Mouse (Mus musculus) cerebellum, adult 9-10 months (tissue): Measurements from ENCODE around the gene Lamb3.
A peak's percentile ranks its signal among the peaks of the same experiment; 100 is the strongest.

Source experiments
- DNase-seq: peaks from one replicate; pipeline ENCODE4 v3.0.0; 2022

Gene Lamb3

GRCm38 (mm10) chr1:193348261-193348962, 140.9 kb downstream of the Lamb3 start:
- peak; percentile 79 for DNase-seq

GRCm38 (mm10) chr1:193349702-193350545, 142.4 kb downstream of the Lamb3 start:
- no peak for DNase-seq

GRCm38 (mm10) chr1:193350546-193350801, 143.0 kb downstream of the Lamb3 start:
- no peak for DNase-seq

- no peak for DNase-seq
Measured at GRCm38 (mm10) chr1:193351583-193351982, 144.1 kb downstream of the Lamb3 start.

- DNase-seq = no peak
Measured at GRCm38 (mm10) chr1:193359199-193359598, 151.7 kb downstream of the Lamb3 start.

GRCm38 (mm10) chr1:193361181-193361580, 153.7 kb downstream of the Lamb3 start:
- DNase-seq = peak; percentile 58

- DNase-seq = no peak
Measured at GRCm38 (mm10) chr1:193362078-193362477, 154.6 kb downstream of the Lamb3 start.

GRCm38 (mm10) chr1:193363801-193364231, 156.3 kb downstream of the Lamb3 start:
- DNase-seq = peak; percentile 66

GRCm38 (mm10) chr1:193368055-193368454, 160.6 kb downstream of the Lamb3 start:
- no peak for DNase-seq

GRCm38 (mm10) chr1:193369091-193369490, 161.6 kb downstream of the Lamb3 start:
- DNase-seq = no peak

GRCm38 (mm10) chr1:193370096-193370495, 162.6 kb downstream of the Lamb3 start, which contains the start of gene Camk1g:
Camk1g (minus strand) TSS chr1:193370298.
- no peak for DNase-seq

GRCm38 (mm10) chr1:193373906-193374413, 166.5 kb downstream of the Lamb3 start:
- DNase-seq = no peak

GRCm38 (mm10) chr1:193376478-193377134, 169.1 kb downstream of the Lamb3 start:
- peak; percentile 74 for DNase-seq

- no peak for DNase-seq
Measured at GRCm38 (mm10) chr1:193379634-193380033, 172.1 kb downstream of the Lamb3 start.

- DNase-seq = no peak
Measured at GRCm38 (mm10) chr1:193380877-193381276, 173.4 kb downstream of the Lamb3 start.

GRCm38 (mm10) chr1:193381597-193382404, 174.3 kb downstream of the Lamb3 start:
- DNase-seq = no peak

- no peak for DNase-seq
Measured at GRCm38 (mm10) chr1:193382435-193382834, 174.9 kb downstream of the Lamb3 start.

GRCm38 (mm10) chr1:193382841-193383462, 175.5 kb downstream of the Lamb3 start:
- DNase-seq = peak; percentile 73

- peak; percentile 97 for DNase-seq
Measured at GRCm38 (mm10) chr1:193386136-193386535, 178.6 kb downstream of the Lamb3 start.

GRCm38 (mm10) chr1:193387241-193387640, 179.7 kb downstream of the Lamb3 start:
- peak; percentile 61 for DNase-seq

- DNase-seq = no peak
Measured at GRCm38 (mm10) chr1:193389505-193389904, 182.0 kb downstream of the Lamb3 start.

GRCm38 (mm10) chr1:193390004-193390403, 182.5 kb downstream of the Lamb3 start:
- DNase-seq = no peak
